Mouse (Mus musculus) cerebellum, postnatal 14 days (tissue): ENCODE measurements at regions not wholly inside any gene's neighbourhood (a gene's known extent, or its start where the extent isn't known, plus 50 kb on each side); places are given as distances from the start of the nearest gene placed in this dataset.
"Not testable (repeated sequence)": the region's sequence is repeated elsewhere in the genome, so short reads cannot be mapped to it uniquely, and the experiment has no call there.

ENCODE experiments used
- DNase-seq, 2 experiments: peaks; one replicate each; pipeline ENCODE4 v3.0.0; 2021; ENCODE audit warnings: mixed read lengths in 2 of 2

- no peak for DNase-seq
Measured at GRCm38 (mm10) chr13:3341416-3341815, 196.4 kb upstream of the Gdi2 start.

GRCm38 (mm10) chr13:3343611-3344010 lies 194.3 kb upstream of the Gdi2 start:
- no peak for DNase-seq

GRCm38 (mm10) chr13:3354912-3355311 lies 183.0 kb upstream of the Gdi2 start:
- not testable (repeated sequence) for DNase-seq

- peak; percentile 21 to 23 for DNase-seq
Measured at GRCm38 (mm10) chr13:3358079-3358608, 179.7 kb upstream of the Gdi2 start.

GRCm38 (mm10) chr13:3358996-3359750 lies 178.7 kb upstream of the Gdi2 start:
- DNase-seq: peak; percentile 38 to 67

GRCm38 (mm10) chr13:3359751-3360260 lies 178.1 kb upstream of the Gdi2 start:
- DNase-seq: peak; percentile 51 to 63

- peak; percentile 79 to 85 for DNase-seq
Measured at GRCm38 (mm10) chr13:3360503-3361490, 177.1 kb upstream of the Gdi2 start.

GRCm38 (mm10) chr13:3372701-3373100 lies 165.2 kb upstream of the Gdi2 start:
- no peak for DNase-seq

- not testable (repeated sequence) for DNase-seq
Measured at GRCm38 (mm10) chr13:3373522-3374220, 164.2 kb upstream of the Gdi2 start.

- DNase-seq: no peak
Measured at GRCm38 (mm10) chr13:3374796-3375195, 163.1 kb upstream of the Gdi2 start.

- not testable (repeated sequence) for DNase-seq
Measured at GRCm38 (mm10) chr13:3377801-3378200, 160.1 kb upstream of the Gdi2 start.

- DNase-seq: not testable (repeated sequence)
Measured at GRCm38 (mm10) chr13:3405783-3406182, 132.1 kb upstream of the Gdi2 start.

- peak; percentile 76 to 86 for DNase-seq
Measured at GRCm38 (mm10) chr13:3406236-3407017, 131.4 kb upstream of the Gdi2 start.

- not testable (repeated sequence) for DNase-seq
Measured at GRCm38 (mm10) chr13:3410281-3410680, 127.6 kb upstream of the Gdi2 start.

GRCm38 (mm10) chr13:3417026-3417425 lies 120.8 kb upstream of the Gdi2 start:
- DNase-seq: no peak

- DNase-seq: not testable (repeated sequence)
Measured at GRCm38 (mm10) chr13:3455374-3455773, 82.5 kb upstream of the Gdi2 start.

- DNase-seq: no peak
Measured at GRCm38 (mm10) chr13:3476884-3477283, 61.0 kb upstream of the Gdi2 start.

- peak; percentile 68 to 75 for DNase-seq
Measured at GRCm38 (mm10) chr13:3477997-3478728, 59.7 kb upstream of the Gdi2 start.
